Mouse (Mus musculus) G1E (cell line): ENCODE measurements around the gene Rbm5. TPM values are rescaled to one million over a fixed set of nuclear protein-coding genes. Genes with fewer than 3 reads are reported as not detected.

ENCODE experiments used
- ATAC-seq: 2 replicates; pipeline ENCODE4 v1.8.0; 2016; ENCODE audit warnings: mild to moderate bottlenecking; ENCODE audit not compliant: insufficient number of reproducible peaks, poor library complexity, low FRiP score, severe bottlenecking; ENCODE audit errors: extremely low read depth
- DNase-seq: peaks from one replicate; pipeline ENCODE4 v3.0.0; 2012; ENCODE audit warnings: low spot score
- H3K27me3 ChIP-seq: 2 replicates; pipeline ENCODE4 v1.6.1; 2012; ENCODE audit warnings: mild to moderate bottlenecking, low read length, inconsistent platforms; ENCODE audit not compliant: insufficient read depth
- H3K36me3 ChIP-seq: replicated peaks from 2 replicates; pipeline ENCODE3; 2012; ENCODE audit warnings: mild to moderate bottlenecking, inconsistent platforms
- H3K4me1 ChIP-seq: 2 replicates; pipeline ENCODE4 v1.6.1; 2012; ENCODE audit warnings: low read depth, low read length, inconsistent platforms, mixed read lengths; ENCODE audit not compliant: insufficient read depth
- H3K4me3 ChIP-seq: 2 replicates; pipeline ENCODE4 v1.5.1; 2012; ENCODE audit warnings: low read depth, mild to moderate bottlenecking, inconsistent platforms, low read length, moderate library complexity, mixed read lengths
- H3K9me3 ChIP-seq: replicated peaks from 2 replicates; pipeline ENCODE4 v1.6.1; 2012; ENCODE audit warnings: inconsistent platforms
- CTCF ChIP-seq: IDR thresholded peaks from 2 replicates; pipeline ENCODE4 v1.5.1; 2012; ENCODE audit warnings: low read depth, low read length, inconsistent platforms, mixed read lengths
- GATA1 ChIP-seq: IDR thresholded peaks from 2 replicates; pipeline ENCODE4 v1.6.1; 2012; ENCODE audit warnings: borderline replicate concordance, low read length, inconsistent platforms, mixed read lengths
- GATA2 ChIP-seq: IDR thresholded peaks from 2 replicates; pipeline ENCODE4 v1.6.1; 2012; ENCODE audit warnings: low read depth, low read length, inconsistent platforms, borderline replicate concordance
- POLR2AphosphoS5 ChIP-seq: IDR thresholded peaks from 2 replicates; pipeline ENCODE4 v1.6.1; 2012; ENCODE audit warnings: low read depth, low read length, inconsistent platforms; ENCODE audit not compliant: insufficient replicate concordance
- TAL1 ChIP-seq: conservative IDR thresholded peaks from 2 replicates; pipeline ENCODE4 v1.6.1; 2012; ENCODE audit warnings: low read depth, low read length, inconsistent platforms, mixed read lengths
- polyA plus RNA-seq: library from polyadenylated mRNA; stranded (reverse); fragments of >175 nt; gene quantifications from 2 replicates; pipeline ENCODE4 v1.2.3, GENCODE M21; 2012
- total RNA-seq, 2 experiments: library from RNA; stranded (forward) in 1 of 2; stranded (reverse) in 1 of 2; fragments of 200-1000 nt in 1 of 2; fragments of >200 nt in 1 of 2; fragmentation: Nextera tagmentation in 1 of 2; gene quantifications; 2 replicates each; pipeline ENCODE4 v1.2.3; 2014 to 2017

Gene Rbm5
- total and polyA plus RNA-seq, 3 experiments, result 23.4 to 467 (median 271) TPM

- peaks cover 38% of the 10 kb centered on the region for H3K27me3 ChIP-seq
- TF ChIP-seq CTCF (no peak), POLR2AphosphoS5 (no peak), TAL1 (no peak)
- no peak for ATAC-seq
- no peaks in the 10 kb centered on the region for H3K9me3 ChIP-seq
- peaks cover 46% of the 10 kb centered on the region for H3K4me1 ChIP-seq
- no peak for DNase-seq
- peaks cover 36% of the 10 kb centered on the region for H3K36me3 ChIP-seq
- H3K4me3 ChIP-seq, result no peak overlapping the region
Observed at GRCm38 (mm10) chr9:107736185-107736485, 34.7 kb downstream of the Rbm5 start.

GRCm38 (mm10) chr9:107735356-107736184 lies 35.2 kb downstream of the Rbm5 start:
- Histone ChIP-seq H3K4me3 (no peak overlapping the region; the same call in 1 of the 2 replicates), H3K4me1 (peaks cover 43% of the 10 kb centered on the region), H3K36me3 (peaks cover 30% of the 10 kb centered on the region), H3K9me3 (no peaks in the 10 kb centered on the region), H3K27me3 (peaks cover 44% of the 10 kb centered on the region)
- TF ChIP-seq GATA2 (no peak), POLR2AphosphoS5 (no peak), CTCF (no peak), GATA1 (no peak), TAL1 (no peak)
- ATAC-seq, result no peak
- DNase-seq, result no peak

DNA sequence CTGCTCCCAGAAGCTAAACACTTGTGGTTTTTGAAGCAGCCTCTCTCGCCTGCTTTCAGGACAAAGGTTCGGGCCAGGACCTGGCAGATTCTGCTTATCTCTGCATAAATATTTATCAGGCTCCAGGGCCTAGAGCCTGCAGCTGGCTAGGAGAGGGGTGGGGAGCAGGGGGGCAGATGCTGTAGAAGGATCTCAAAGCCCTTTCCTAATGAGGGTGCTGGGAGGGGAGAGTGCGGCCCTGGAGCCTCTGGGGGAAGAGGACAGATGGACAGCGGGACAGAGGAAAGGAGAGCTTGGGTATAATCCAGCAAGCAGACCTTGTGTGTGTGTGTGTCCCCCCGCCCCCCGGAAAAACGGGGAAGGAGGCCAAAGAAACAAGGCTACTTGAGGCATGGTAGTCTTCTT lies 36.2 kb downstream of the Rbm5 start:
- no peaks in the 10 kb centered on the region for H3K9me3 ChIP-seq
- ATAC-seq (no peak), DNase-seq (no peak)
- TF ChIP-seq GATA1 (no peak), GATA2 (no peak), CTCF (no peak), POLR2AphosphoS5 (no peak), TAL1 (no peak)
- peaks cover 39% of the 10 kb centered on the region for H3K4me1 ChIP-seq
- no peak overlapping the region for H3K4me3 ChIP-seq
- peaks cover 20% of the 10 kb centered on the region for H3K36me3 ChIP-seq
- H3K27me3 ChIP-seq, result peaks cover 49% of the 10 kb centered on the region

- TF ChIP-seq GATA1 (no peak), POLR2AphosphoS5 (no peak), TAL1 (no peak), GATA2 (no peak), CTCF (no peak)
- Histone ChIP-seq H3K27me3 (peaks cover 71% of the 10 kb centered on the region), H3K36me3 (no peaks in the 10 kb centered on the region), H3K9me3 (no peaks in the 10 kb centered on the region), H3K4me1 (peaks cover 31% of the 10 kb centered on the region), H3K4me3 (no peak overlapping the region)
- ATAC-seq (no peak), DNase-seq (no peak)
Observed at GRCm38 (mm10) chr9:107729709-107730108, 41.1 kb downstream of the Rbm5 start.

- peaks cover 31% of the 10 kb centered on the region for H3K4me1 ChIP-seq
- H3K9me3 ChIP-seq, result no peaks in the 10 kb centered on the region
- DNase-seq, result no peak
- no peak for ATAC-seq
- H3K4me3 ChIP-seq, result no peak overlapping the region
- no peak for TF ChIP-seq TAL1
- no peak for TF ChIP-seq CTCF
- no peak for TF ChIP-seq GATA1
- TF ChIP-seq GATA2, result no peak
- no peak for TF ChIP-seq POLR2AphosphoS5
- H3K36me3 ChIP-seq, result no peaks in the 10 kb centered on the region
- H3K27me3 ChIP-seq, result peaks cover 70% of the 10 kb centered on the region
Observed at GRCm38 (mm10) chr9:107728919-107729670, 41.7 kb downstream of the Rbm5 start.

DNA sequence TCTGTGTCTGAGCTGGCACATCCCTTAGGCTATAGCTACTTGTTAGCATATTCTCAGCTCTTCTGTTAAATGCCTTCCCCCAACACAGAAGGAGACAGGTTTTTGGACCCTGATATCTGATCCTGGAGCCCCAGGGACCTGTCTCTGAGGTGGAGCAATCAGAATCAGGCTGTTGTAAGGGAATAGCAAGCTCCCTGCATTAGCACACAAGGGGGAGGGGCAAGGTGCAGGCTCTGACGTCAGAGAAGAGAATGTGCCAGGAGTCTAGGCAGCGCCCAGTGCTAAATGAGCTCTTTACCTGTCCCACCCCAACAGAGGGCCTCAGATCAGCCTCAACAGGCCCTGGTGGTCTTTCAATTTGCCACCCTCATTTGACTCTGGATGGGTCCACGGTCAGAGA lies 43.8 kb downstream of the Rbm5 start:
- no peaks in the 10 kb centered on the region for H3K9me3 ChIP-seq
- H3K4me3 ChIP-seq, result no peak overlapping the region
- ATAC-seq (no peak), DNase-seq (no peak)
- no peak for TF ChIP-seq TAL1
- TF ChIP-seq POLR2AphosphoS5, result no peak
- no peak for TF ChIP-seq GATA1
- no peak for TF ChIP-seq GATA2
- TF ChIP-seq CTCF, result no peak
- no peaks in the 10 kb centered on the region for H3K36me3 ChIP-seq
- peaks cover 45% of the 10 kb centered on the region for H3K4me1 ChIP-seq
- peaks cover 81% of the 10 kb centered on the region for H3K27me3 ChIP-seq

DNA sequence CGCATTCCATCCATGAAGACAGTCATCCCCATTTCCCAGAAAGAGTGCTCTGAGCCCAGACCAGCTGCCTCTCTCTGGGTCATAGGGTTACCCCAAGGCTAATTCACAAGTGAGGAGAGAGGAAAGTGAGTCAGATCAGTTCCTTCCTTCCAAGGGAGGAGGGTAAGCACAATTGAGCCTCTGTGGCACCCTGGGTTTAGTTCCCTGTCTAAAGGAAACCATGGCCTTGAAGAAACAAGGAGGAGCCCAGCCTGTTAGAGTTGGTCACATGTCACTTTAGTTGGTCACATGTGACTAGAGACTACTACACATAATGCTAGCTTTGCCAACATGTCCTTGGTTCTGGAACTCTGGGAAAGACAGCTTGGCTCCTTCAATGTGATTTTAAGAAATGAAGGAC lies 46.0 kb downstream of the Rbm5 start:
- Histone ChIP-seq H3K4me1 (peaks cover 53% of the 10 kb centered on the region), H3K27me3 (peaks cover 86% of the 10 kb centered on the region), H3K4me3 (no peak overlapping the region), H3K9me3 (no peaks in the 10 kb centered on the region), H3K36me3 (no peaks in the 10 kb centered on the region)
- DNase-seq (no peak), ATAC-seq (no peak)
- no peak for TF ChIP-seq POLR2AphosphoS5
- no peak for TF ChIP-seq GATA1
- no peak for TF ChIP-seq CTCF
- TF ChIP-seq TAL1, result no peak
- no peak for TF ChIP-seq GATA2
